Mouse (Mus musculus) c-Kit-positive CD71-positive TER-119-positive erythroid progenitor cells, embryonic 14.5 days (primary cell): ENCODE data around the gene Tirap.
"Not testable (repeated sequence)": the region's sequence is repeated elsewhere in the genome, so short reads cannot be mapped to it uniquely, and the experiment has no call there.

Experiments used
- DNase-seq: peaks from one replicate; pipeline ENCODE4 v3.0.0-alpha.2; 2013; ENCODE audit warnings: low spot score

Gene Tirap

GRCm38 (mm10) chr9:35147261-35147660 lies 52.8 kb downstream of the Tirap start:
- DNase-seq = not testable (repeated sequence)

DNA sequence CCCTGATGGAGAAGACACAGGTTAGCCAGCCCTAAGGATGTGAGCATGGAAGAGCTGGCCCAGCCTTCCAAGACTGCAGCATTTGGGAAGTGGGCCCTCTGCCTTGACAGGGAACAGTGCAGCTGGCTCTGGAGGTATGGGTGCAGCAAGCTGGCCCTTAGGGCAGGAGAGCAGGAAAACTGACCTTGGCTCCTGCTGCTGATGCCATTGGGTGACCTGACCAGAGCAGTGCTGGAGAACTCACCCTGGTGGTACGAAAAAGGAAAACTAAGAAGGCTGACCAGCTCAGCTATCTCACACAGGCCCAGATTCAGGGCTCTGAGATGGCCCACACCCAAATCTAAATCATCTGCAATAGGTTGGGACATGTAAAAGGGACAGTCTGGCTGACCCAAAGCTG lies 54.3 kb downstream of the Tirap start:
- no peak for DNase-seq

GRCm38 (mm10) chr9:35145118-35145517 lies 55.0 kb downstream of the Tirap start:
- DNase-seq = no peak

DNA sequence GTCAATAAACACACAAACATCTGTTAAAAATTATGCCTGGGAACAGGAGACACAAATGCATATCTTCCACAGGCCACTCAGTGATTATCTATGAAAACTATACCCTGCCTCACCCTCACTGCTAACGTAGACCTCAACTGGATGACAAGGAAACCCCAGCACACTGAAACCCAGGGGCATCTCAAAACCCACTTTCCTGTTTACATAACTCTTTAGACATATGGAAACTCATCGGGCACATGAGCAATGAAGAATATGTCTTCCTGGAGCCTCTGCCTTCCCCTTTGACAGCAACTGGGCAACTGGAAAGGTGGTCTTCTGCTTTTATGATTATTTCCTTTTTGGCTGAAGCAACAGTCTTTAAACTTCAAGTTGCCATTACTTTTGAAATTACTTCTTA lies 57.9 kb downstream of the Tirap start:
- no peak for DNase-seq

DNA sequence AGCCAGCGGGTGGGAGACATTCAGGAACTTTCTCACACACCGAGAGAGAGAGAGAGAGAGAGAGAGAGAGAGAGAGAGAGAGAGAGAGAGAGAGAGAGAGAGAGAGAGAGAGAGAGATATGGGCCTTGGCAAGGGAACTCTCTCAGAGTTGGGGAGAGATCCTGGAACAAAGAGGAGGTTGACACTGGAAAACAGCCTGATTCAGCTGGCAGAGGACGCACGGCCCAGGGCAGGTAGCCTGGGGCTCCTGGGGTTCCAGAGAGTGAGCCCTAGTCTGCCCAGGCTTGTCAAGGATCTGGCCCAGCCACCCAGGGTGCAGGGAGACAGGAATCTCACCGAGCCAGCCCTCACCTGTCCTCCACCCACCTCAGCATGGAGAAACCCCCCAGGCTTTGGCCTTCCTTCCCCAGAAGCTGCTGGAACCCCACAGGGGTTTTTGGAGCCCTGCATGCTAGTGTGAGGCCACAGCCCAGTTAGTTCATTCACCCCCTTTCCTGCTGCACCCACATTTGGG lies 60.8 kb downstream of the Tirap start:
- DNase-seq = no peak

DNA sequence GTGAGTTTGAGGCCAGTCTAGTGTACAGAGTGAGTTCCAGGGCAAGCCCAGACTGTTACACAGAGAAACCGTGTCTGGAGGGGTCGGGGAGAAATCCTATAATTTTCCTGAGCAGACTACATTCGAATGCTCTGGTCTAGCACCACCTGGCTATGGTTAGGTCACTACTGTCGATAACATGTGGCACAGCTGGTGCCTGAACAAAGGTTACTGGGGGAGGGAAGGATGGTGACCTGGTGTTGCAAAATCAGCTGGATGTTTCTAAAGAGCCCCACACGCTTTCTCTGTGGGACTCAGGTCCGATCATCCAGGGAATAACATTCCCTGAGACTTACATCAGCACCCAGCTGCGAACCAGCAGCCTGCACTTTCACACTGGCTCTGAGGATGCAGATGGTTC lies 62.1 kb downstream of the Tirap start:
- DNase-seq = no peak

DNA sequence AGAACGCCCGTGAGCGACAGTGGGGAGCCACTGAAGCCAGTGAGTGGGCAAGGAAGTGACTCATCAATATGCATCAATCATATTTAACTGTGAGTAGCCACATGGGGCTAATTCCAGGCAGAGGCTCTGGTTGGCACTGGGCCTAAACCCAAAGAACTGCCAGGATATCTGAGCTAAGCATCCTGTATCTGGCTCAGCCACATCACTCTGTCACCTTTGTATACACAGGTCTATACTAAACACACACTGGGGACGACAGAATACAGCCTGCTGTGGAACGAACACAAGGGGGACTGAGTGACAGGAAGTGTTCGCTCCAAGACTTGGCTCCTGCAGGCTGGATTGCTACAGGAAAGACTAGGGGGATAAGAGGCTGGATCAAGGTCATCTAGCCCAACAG lies 64.5 kb downstream of the Tirap start:
- no peak for DNase-seq
